Mouse (Mus musculus) neural tube, embryonic 14.5 days (tissue): ENCODE data around the gene Kcnip1. TPM values are rescaled to one million over a fixed set of nuclear protein-coding genes. Genes with fewer than 3 reads are reported as not detected.

Experiments
- ATAC-seq: fragments of 200-750 bp; cut with Nextera tagmentation; 2 replicates; pipeline ENCODE4 v1.8.0; 2017; ENCODE audit warnings: low read depth, mild to moderate bottlenecking, moderate TSS enrichment, moderate library complexity
- H3K27ac ChIP-seq: fragments of 300-500 bp; sonication (generic); 2 replicates; pipeline ENCODE4 v1.5.1; 2014; ENCODE audit warnings: low read depth, mild to moderate bottlenecking, control low read depth, low read length, moderate library complexity, mixed read lengths
- H3K27me3 ChIP-seq: fragments of 300-500 bp; sonication (generic); 2 replicates; pipeline ENCODE4 v1.6.1; 2014; ENCODE audit warnings: low read length; ENCODE audit not compliant: control insufficient read depth, insufficient read depth
- H3K36me3 ChIP-seq: fragments of 300-500 bp; sonication (generic); 2 replicates; pipeline ENCODE4 v1.6.1; 2014; ENCODE audit warnings: low read length, mixed read lengths; ENCODE audit not compliant: control insufficient read depth, insufficient read depth
- H3K4me1 ChIP-seq: fragments of 300-500 bp; sonication (generic); 2 replicates; pipeline ENCODE4 v1.6.1; 2014; ENCODE audit warnings: low read length; ENCODE audit not compliant: control insufficient read depth, insufficient read depth
- H3K4me2 ChIP-seq: fragments of 300-500 bp; sonication (generic); 2 replicates; pipeline ENCODE4 v1.6.1; 2014; ENCODE audit warnings: mild to moderate bottlenecking, low read depth, low read length, control low read depth
- H3K4me3 ChIP-seq: fragments of 300-500 bp; sonication (generic); 2 replicates; pipeline ENCODE4 v1.5.1; 2014; ENCODE audit warnings: low read depth, low read length, control low read depth, mixed read lengths
- H3K9ac ChIP-seq: fragments of 300-500 bp; sonication (generic); replicated peaks from 2 replicates; pipeline ENCODE4 v1.6.1; 2014; ENCODE audit warnings: low read depth, mild to moderate bottlenecking, control low read depth, low read length, mixed read lengths
- H3K9me3 ChIP-seq: fragments of 300-500 bp; sonication (generic); 2 replicates; pipeline ENCODE4 v1.6.1; 2016; ENCODE audit warnings: low read length; ENCODE audit not compliant: control insufficient read depth
- WGBS: fragments of 180-500 bp; shearing (Covaris S2); extraction: QIAGEN DNeasy Blood & Tissue Kit; methylation state at CpG from one replicate; pipeline ENCODE4 v1.1.7; 2014; 5-methylcytosine and 5-hydroxymethylcytosine counted together
- polyA plus RNA-seq: library from polyadenylated mRNA; unstranded; fragments of >200 nt; fragmentation: Nextera tagmentation; extraction: Ambion mirVana; gene quantifications from 2 replicates; pipeline ENCODE4 v1.2.1, GENCODE M21; 2014

Kcnip1 gene
- polyA plus RNA-seq, 1 experiment from 2014 or later: 138 TPM

- no peak overlapping the region for H3K27ac ChIP-seq
- no peak overlapping the region for H3K4me2 ChIP-seq
- H3K9me3 ChIP-seq: no peaks in the 10 kb centered on the region
- no peak overlapping the region for H3K4me3 ChIP-seq
- ATAC-seq: no peak
- H3K9ac ChIP-seq: no peak overlapping the region
- no peaks in the 10 kb centered on the region for H3K4me1 ChIP-seq
- no peaks in the 10 kb centered on the region for H3K36me3 ChIP-seq
- no peaks in the 10 kb centered on the region for H3K27me3 ChIP-seq
- 49% methylated on average over 2 of the region's 2 CpGs for WGBS
Observed at GRCm38 (mm10) chr11:33912151-33912571, 80.8 kb downstream of the Kcnip1 start.

- Histone ChIP-seq H3K9me3 (no peaks in the 10 kb centered on the region), H3K9ac (no peak overlapping the region), H3K27me3 (no peaks in the 10 kb centered on the region), H3K4me1 (no peaks in the 10 kb centered on the region), H3K36me3 (no peaks in the 10 kb centered on the region), H3K4me3 (no peak overlapping the region), H3K4me2 (no peak overlapping the region), H3K27ac (no peak overlapping the region)
- ATAC-seq: no peak
- WGBS: 62% methylated on average over 7 of the region's 7 CpGs
Observed at GRCm38 (mm10) chr11:33910982-33911381, 82.0 kb downstream of the Kcnip1 start.

- Histone ChIP-seq H3K9ac (no peak overlapping the region), H3K4me2 (no peak overlapping the region), H3K27me3 (no peaks in the 10 kb centered on the region), H3K36me3 (no peaks in the 10 kb centered on the region), H3K4me3 (no peak overlapping the region), H3K4me1 (no peaks in the 10 kb centered on the region), H3K27ac (no peak overlapping the region), H3K9me3 (no peaks in the 10 kb centered on the region)
- WGBS: 66% methylated on average over 4 of the region's 4 CpGs
- ATAC-seq: no peak
Observed at GRCm38 (mm10) chr11:33908360-33909175, 84.4 kb downstream of the Kcnip1 start.

- Histone ChIP-seq H3K36me3 (no peaks in the 10 kb centered on the region), H3K27me3 (no peaks in the 10 kb centered on the region), H3K4me3 (no peak overlapping the region), H3K27ac (no peak overlapping the region), H3K9ac (no peak overlapping the region), H3K4me1 (no peaks in the 10 kb centered on the region), H3K9me3 (no peaks in the 10 kb centered on the region), H3K4me2 (no peak overlapping the region)
- 79% methylated on average over 6 of the region's 6 CpGs for WGBS
- no peak for ATAC-seq
Observed at GRCm38 (mm10) chr11:33903494-33903893, 89.5 kb downstream of the Kcnip1 start.

GRCm38 (mm10) chr11:33902377-33902776 is 90.6 kb downstream of the Kcnip1 start:
- Histone ChIP-seq H3K4me2 (no peak overlapping the region), H3K27me3 (no peaks in the 10 kb centered on the region), H3K27ac (no peak overlapping the region), H3K4me1 (no peaks in the 10 kb centered on the region), H3K9ac (no peak overlapping the region), H3K4me3 (no peak overlapping the region), H3K9me3 (no peaks in the 10 kb centered on the region), H3K36me3 (no peaks in the 10 kb centered on the region)
- no peak for ATAC-seq
- 89% methylated on average over 10 of the region's 10 CpGs for WGBS

- Histone ChIP-seq H3K4me1 (no peaks in the 10 kb centered on the region), H3K9me3 (no peaks in the 10 kb centered on the region), H3K4me2 (no peak overlapping the region), H3K9ac (no peak overlapping the region), H3K36me3 (no peaks in the 10 kb centered on the region), H3K27ac (no peak overlapping the region), H3K27me3 (no peaks in the 10 kb centered on the region), H3K4me3 (no peak overlapping the region)
- no peak for ATAC-seq
- WGBS: 50% methylated on average over 2 of the region's 2 CpGs
Observed at GRCm38 (mm10) chr11:33901783-33902182, 91.2 kb downstream of the Kcnip1 start.

- H3K9ac ChIP-seq: no peak overlapping the region
- WGBS: 92% methylated on average over 4 of the region's 4 CpGs
Observed at GRCm38 (mm10) chr11:33891084-33891483, 101.9 kb downstream of the Kcnip1 start.

GRCm38 (mm10) chr11:33890382-33890781 is 102.6 kb downstream of the Kcnip1 start:
- WGBS: 67% methylated on average over 2 of the region's 2 CpGs
- H3K36me3 ChIP-seq: no peaks in the 10 kb centered on the region
- H3K27me3 ChIP-seq: no peaks in the 10 kb centered on the region
- no peak overlapping the region for H3K9ac ChIP-seq
- no peaks in the 10 kb centered on the region for H3K4me1 ChIP-seq
- no peak for ATAC-seq
- H3K4me3 ChIP-seq: no peak overlapping the region
- no peaks in the 10 kb centered on the region for H3K9me3 ChIP-seq
- H3K27ac ChIP-seq: no peak overlapping the region
- no peak overlapping the region for H3K4me2 ChIP-seq

More at GRCm38 (mm10) chr11:33891084-33891483, 101.9 kb downstream of the Kcnip1 start:
- no peak overlapping the region for H3K27ac ChIP-seq
- no peak overlapping the region for H3K4me3 ChIP-seq
- no peaks in the 10 kb centered on the region for H3K9me3 ChIP-seq
- no peak for ATAC-seq
- no peaks in the 10 kb centered on the region for H3K27me3 ChIP-seq
- H3K36me3 ChIP-seq: no peaks in the 10 kb centered on the region
- no peaks in the 10 kb centered on the region for H3K4me1 ChIP-seq
- no peak overlapping the region for H3K4me2 ChIP-seq

GRCm38 (mm10) chr11:33887660-33888059 is 105.3 kb downstream of the Kcnip1 start:
- no peaks in the 10 kb centered on the region for H3K27me3 ChIP-seq
- H3K4me3 ChIP-seq: no peak overlapping the region
- no peak overlapping the region for H3K27ac ChIP-seq
- H3K9me3 ChIP-seq: no peaks in the 10 kb centered on the region
- WGBS: 90% methylated on average over 3 of the region's 3 CpGs
- H3K4me2 ChIP-seq: no peak overlapping the region
- ATAC-seq: no peak
- H3K9ac ChIP-seq: no peak overlapping the region
- H3K36me3 ChIP-seq: no peaks in the 10 kb centered on the region
- no peaks in the 10 kb centered on the region for H3K4me1 ChIP-seq
